Mouse (Mus musculus) spleen, postnatal 4 days (tissue): ENCODE results near the gene Rpa1.
A peak's percentile ranks its signal among the peaks of the same experiment; 100 is the strongest.

ENCODE experiments used
- DNase-seq, 2 experiments: peaks; one replicate each; pipeline ENCODE4 v3.0.0; 2022; ENCODE audit warnings: low spot score in 2 of 2

Gene Rpa1

GRCm38 (mm10) chr11:75263274-75263963 lies 84.7 kb downstream of the Rpa1 start:
- DNase-seq, result no peak

GRCm38 (mm10) chr11:75262791-75263190 lies 85.3 kb downstream of the Rpa1 start:
- DNase-seq, result no peak

DNA sequence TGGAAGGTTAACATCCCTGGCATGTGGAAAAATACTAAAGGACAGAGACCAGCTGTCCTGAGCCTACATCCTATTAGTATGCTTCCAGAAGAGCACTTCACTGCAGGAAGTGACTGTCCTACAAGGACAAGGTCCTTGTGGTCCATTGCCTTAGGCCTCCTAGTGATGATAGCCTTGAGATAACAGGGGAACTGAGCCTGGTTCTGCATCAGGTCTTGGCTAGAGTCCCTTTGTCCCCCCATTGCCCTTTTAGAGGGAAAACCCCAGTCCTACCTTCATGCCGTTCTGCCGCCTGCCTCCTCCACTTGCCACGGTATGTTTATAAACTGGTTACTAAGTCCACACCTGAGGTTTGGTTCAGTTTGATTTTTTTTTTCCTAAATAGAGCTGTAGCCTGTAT lies 85.9 kb downstream of the Rpa1 start:
- DNase-seq, result no peak

GRCm38 (mm10) chr11:75261730-75262129 lies 86.4 kb downstream of the Rpa1 start:
- no peak for DNase-seq

DNA sequence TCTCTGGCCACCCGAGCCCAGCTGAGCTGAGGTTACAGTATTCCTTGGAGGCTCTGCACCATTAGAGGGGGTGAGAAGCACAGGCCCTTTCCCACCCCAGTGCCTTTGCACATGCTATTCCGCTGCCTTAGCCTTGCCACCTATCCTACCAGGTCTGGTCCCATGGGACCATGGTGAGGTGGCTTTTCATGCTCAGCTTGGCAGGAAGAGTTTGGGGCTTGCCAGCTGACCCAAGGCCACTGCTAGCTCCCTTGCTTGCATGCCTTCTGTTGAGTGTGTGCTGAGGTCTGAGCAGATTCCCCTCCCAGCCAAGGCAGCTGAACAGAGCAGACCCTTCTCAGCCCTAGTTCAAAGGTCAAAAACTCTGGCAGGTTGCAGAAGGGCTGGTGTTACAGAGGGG lies 87.1 kb downstream of the Rpa1 start:
- no peak for DNase-seq

- no peak for DNase-seq
These were observed 88.0 kb downstream of the Rpa1 start for GRCm38 (mm10) chr11:75259996-75260561.

GRCm38 (mm10) chr11:75259416-75259815 lies 88.7 kb downstream of the Rpa1 start:
- no peak for DNase-seq

- no peak for DNase-seq
These were observed 91.0 kb downstream of the Rpa1 start for GRCm38 (mm10) chr11:75257056-75257648.

GRCm38 (mm10) chr11:75255330-75255729 lies 92.8 kb downstream of the Rpa1 start:
- DNase-seq, result no peak

DNA sequence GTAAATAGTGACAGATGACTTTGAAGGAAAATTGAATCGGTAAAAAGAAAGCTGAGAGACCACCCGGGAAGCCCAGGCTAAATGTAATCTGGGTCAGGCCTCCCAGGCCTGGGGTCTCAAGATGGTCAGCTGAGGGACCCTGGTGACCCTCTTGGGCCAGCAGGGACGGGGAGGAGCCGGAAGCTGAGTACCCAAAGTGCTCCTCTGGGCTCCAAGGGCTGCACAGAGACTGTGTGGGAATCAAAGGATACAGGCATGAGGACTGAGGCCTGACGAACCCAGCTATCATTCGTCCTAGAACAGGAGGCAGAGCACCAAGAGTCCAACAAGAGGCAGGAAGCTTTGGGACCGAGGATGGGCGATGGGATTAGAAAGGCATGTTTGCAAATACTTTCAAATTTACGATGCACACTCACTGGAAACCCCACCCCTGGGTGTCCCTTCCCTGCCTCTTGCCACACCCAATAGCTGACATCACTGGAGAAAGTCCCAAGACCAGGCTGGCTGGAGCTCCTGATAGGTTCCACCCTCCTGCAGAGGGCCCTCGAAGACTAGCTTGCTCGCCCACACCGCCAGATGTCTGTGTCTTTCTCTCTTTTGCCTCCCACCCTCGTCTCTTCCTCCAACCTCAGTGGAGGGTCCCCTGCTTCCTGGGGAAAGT lies 93.7 kb downstream of the Rpa1 start:
- peak; percentile 58 to 74 for DNase-seq

- DNase-seq, result no peak
These were observed 96.5 kb downstream of the Rpa1 start for GRCm38 (mm10) chr11:75251557-75252070.

- no peak for DNase-seq
These were observed 97.1 kb downstream of the Rpa1 start for GRCm38 (mm10) chr11:75251006-75251512.

- no peak for DNase-seq
These were observed 98.5 kb downstream of the Rpa1 start for GRCm38 (mm10) chr11:75249588-75249987.
